10 mouse cellular contexts compared by ENCODE assay signal in genomic region chr14:75229834-75230233, GRCm38 (mm10). TPM values are rescaled to one million over a fixed set of nuclear protein-coding genes. Genes with fewer than 3 reads are reported as not detected.
DNase-seq lines count a peak whose midpoint lies in the region; ATAC-seq and TF ChIP-seq lines count a peak whose summit lies in the region.
"Had no signal": no experiment of that assay in that cellular context is flagged by ENCODE, and none has a peak within 500 bp of the region (broad histone marks: within the 10 kb centered on the region; RNA-seq: fewer than 3 reads in every experiment).

No protein-coding gene starts in this region.

- ATAC-seq in forebrain, embryonic 11.5 days (replicated peaks; ENCODE audit: low FRiP score), result no peak; the same call in 1 of the 2 replicates
- no peak for ATAC-seq in forebrain, embryonic 16.5 days
- no peak for ATAC-seq in neural tube, embryonic 15.5 days (ENCODE audit: low FRiP score)
- ATAC-seq in intestine, postnatal 0 days, result no peak
- peak; percentile 37 for ATAC-seq in megakaryocyte, adult 5-6 weeks (ENCODE audit: poor library complexity, severe bottlenecking)

- peak; percentile 59 for DNase-seq in forebrain, embryonic 11.5 days (ENCODE audit: low spot score)
- DNase-seq in neural tube, embryonic 10.5 days (ENCODE audit: extremely low spot score, low spot score), result peak; percentile 26
- DNase-seq in cerebellum, adult 9-10 months, result peak; percentile 51
- DNase-seq in thymus, postnatal 4 days, result peak; percentile 26

- no peak overlapping the region for H3K4me2 ChIP-seq in forebrain, embryonic 11.5 days (ENCODE audit: low read depth, low read length, severe bottlenecking)
- H3K4me2 ChIP-seq in forebrain, embryonic 16.5 days (ENCODE audit: low read length), result no peak overlapping the region
- H3K4me2 ChIP-seq in neural tube, embryonic 15.5 days, result no peak overlapping the region
- H3K4me2 ChIP-seq in intestine, postnatal 0 days (replicated peaks; ENCODE audit: low read depth), result no peak overlapping the region
- H3K4me2 ChIP-seq: hindbrain, embryonic 15.5 days; midbrain, embryonic 12.5 days had no signal

- peak; percentile 76 for TF ChIP-seq CTCF in intestine, postnatal 0 days (IDR thresholded peaks at IDR 0.05; ENCODE audit: low read depth)

- H3K27me3 ChIP-seq in forebrain, embryonic 11.5 days (ENCODE audit: control insufficient read depth, insufficient read depth, low read length), result no peaks in the 10 kb centered on the region
- no peaks in the 10 kb centered on the region for H3K27me3 ChIP-seq in forebrain, embryonic 16.5 days (replicated peaks; ENCODE audit: control insufficient read depth, insufficient read depth, low read length)
- H3K27me3 ChIP-seq in neural tube, embryonic 15.5 days (replicated peaks), result no peaks in the 10 kb centered on the region
- no peaks in the 10 kb centered on the region for H3K27me3 ChIP-seq in intestine, postnatal 0 days (replicated peaks; ENCODE audit: control insufficient read depth, insufficient read depth, low read length)

- WGBS in forebrain, embryonic 11.5 days, result 62% methylated on average over 2 of the region's 2 CpGs
- 65% methylated on average over 2 of the region's 2 CpGs for WGBS in forebrain, embryonic 16.5 days
- 75% methylated on average over 2 of the region's 2 CpGs for WGBS in neural tube, embryonic 15.5 days
- 59% methylated on average over 2 of the region's 2 CpGs for WGBS in intestine, postnatal 0 days

- H3K27ac ChIP-seq in forebrain, embryonic 11.5 days (ENCODE audit: low read depth, low read length), result no peak overlapping the region
- H3K27ac ChIP-seq in forebrain, embryonic 16.5 days (ENCODE audit: low read length), result no peak overlapping the region
- H3K27ac ChIP-seq in neural tube, embryonic 15.5 days (replicated peaks), result no peak overlapping the region
- no peak overlapping the region for H3K27ac ChIP-seq in intestine, postnatal 0 days (ENCODE audit: low read depth, low read length)
- H3K27ac ChIP-seq: hindbrain, embryonic 15.5 days; midbrain, embryonic 12.5 days had no signal

- no peak overlapping the region for H3K4me3 ChIP-seq in forebrain, embryonic 11.5 days (ENCODE audit: low read depth, low read length)
- no peak overlapping the region for H3K4me3 ChIP-seq in forebrain, embryonic 16.5 days (replicated peaks; ENCODE audit: low read length)
- H3K4me3 ChIP-seq in neural tube, embryonic 15.5 days (replicated peaks), result no peak overlapping the region
- no peak overlapping the region for H3K4me3 ChIP-seq in intestine, postnatal 0 days (ENCODE audit: low read depth, low read length)
- H3K4me3 ChIP-seq: hindbrain, embryonic 15.5 days; midbrain, embryonic 12.5 days had no signal

- H3K4me1 ChIP-seq in forebrain, embryonic 11.5 days (replicated peaks; ENCODE audit: control insufficient read depth, insufficient read depth, low read length), result peaks cover 3% of the 10 kb centered on the region; the same call in 1 of the 2 replicates
- H3K4me1 ChIP-seq in forebrain, embryonic 16.5 days (replicated peaks; ENCODE audit: control insufficient read depth, insufficient read depth, low read length), result peaks cover 4% of the 10 kb centered on the region
- no peaks in the 10 kb centered on the region for H3K4me1 ChIP-seq in neural tube, embryonic 15.5 days
- H3K4me1 ChIP-seq in intestine, postnatal 0 days (replicated peaks; ENCODE audit: control insufficient read depth, insufficient read depth, low read length), result no peaks in the 10 kb centered on the region
- H3K4me1 ChIP-seq: hindbrain, embryonic 15.5 days had no signal

- no peaks in the 10 kb centered on the region for H3K9me3 ChIP-seq in forebrain, embryonic 11.5 days (ENCODE audit: control insufficient read depth, low read length)
- no peaks in the 10 kb centered on the region for H3K9me3 ChIP-seq in forebrain, embryonic 16.5 days (ENCODE audit: control insufficient read depth, low read length)
- no peaks in the 10 kb centered on the region for H3K9me3 ChIP-seq in neural tube, embryonic 15.5 days (replicated peaks)
- no peaks in the 10 kb centered on the region for H3K9me3 ChIP-seq in intestine, postnatal 0 days (ENCODE audit: control insufficient read depth)
- H3K9me3 ChIP-seq: hindbrain, embryonic 15.5 days; midbrain, embryonic 12.5 days had no signal

- no peak overlapping the region for H3K9ac ChIP-seq in forebrain, embryonic 11.5 days (ENCODE audit: low read length)
- no peak overlapping the region for H3K9ac ChIP-seq in forebrain, embryonic 16.5 days (replicated peaks; ENCODE audit: low read depth, low read length)
- no peak overlapping the region for H3K9ac ChIP-seq in neural tube, embryonic 15.5 days (replicated peaks)
- no peak overlapping the region for H3K9ac ChIP-seq in intestine, postnatal 0 days (ENCODE audit: low read depth, low read length)
- H3K9ac ChIP-seq: hindbrain, embryonic 15.5 days; midbrain, embryonic 12.5 days had no signal

- H3K36me3 ChIP-seq in forebrain, embryonic 11.5 days (ENCODE audit: control insufficient read depth, insufficient read depth, low read length), result no peaks in the 10 kb centered on the region
- H3K36me3 ChIP-seq in forebrain, embryonic 16.5 days (ENCODE audit: control insufficient read depth, insufficient read depth), result no peaks in the 10 kb centered on the region
- no peaks in the 10 kb centered on the region for H3K36me3 ChIP-seq in neural tube, embryonic 15.5 days
- H3K36me3 ChIP-seq in intestine, postnatal 0 days (ENCODE audit: control insufficient read depth, insufficient read depth), result peaks cover 20% of the 10 kb centered on the region
- H3K36me3 ChIP-seq: hindbrain, embryonic 15.5 days; midbrain, embryonic 12.5 days had no signal

RNA-seq across cellular contexts. Expression of gene Cpb2, which starts 12.3 kb away (rescaled TPM):
- polyA plus RNA-seq in forebrain, embryonic 11.5 days (2014; fragmentation: Nextera tagmentation; extraction: Ambion mirVana), result not detected in 2 replicates
- not detected in 2 replicates for polyA plus RNA-seq in forebrain, embryonic 16.5 days (2015; fragmentation: Nextera tagmentation; extraction: Ambion mirVana)
- polyA plus RNA-seq in neural tube, embryonic 15.5 days (2015; fragmentation: Nextera tagmentation; extraction: Ambion mirVana), result 0.23 TPM in 1 of 2 replicates, not detected in the other
- polyA plus RNA-seq in intestine, postnatal 0 days (2015; fragmentation: Nextera tagmentation; extraction: Ambion mirVana), result 1.6 and 1.9 TPM in 2 replicates
- total RNA-seq in megakaryocyte, adult 5-6 weeks (2015), result not detected in 2 replicates
- total RNA-seq in megakaryocyte, adult 5-6 weeks (2017), result not detected in 2 replicates
- polyA plus RNA-seq: hindbrain, embryonic 15.5 days; midbrain, embryonic 12.5 days had no signal

RNA-seq across cellular contexts. Expression of gene Zc3h13, which starts 54.3 kb away (rescaled TPM):
- polyA plus RNA-seq in forebrain, embryonic 11.5 days (2014; fragmentation: Nextera tagmentation; extraction: Ambion mirVana), result 35.3 and 40.6 TPM in 2 replicates
- polyA plus RNA-seq in forebrain, embryonic 16.5 days (2015; fragmentation: Nextera tagmentation; extraction: Ambion mirVana), result 53.4 and 54.7 TPM in 2 replicates
- 41.0 and 43.6 TPM in 2 replicates for polyA plus RNA-seq in neural tube, embryonic 15.5 days (2015; fragmentation: Nextera tagmentation; extraction: Ambion mirVana)
- polyA plus RNA-seq in intestine, postnatal 0 days (2015; fragmentation: Nextera tagmentation; extraction: Ambion mirVana), result 18.7 and 18.9 TPM in 2 replicates
- 15.2 and 17.8 TPM in 2 replicates for total RNA-seq in megakaryocyte, adult 5-6 weeks (2015)
- 16.4 and 19.1 TPM in 2 replicates for total RNA-seq in megakaryocyte, adult 5-6 weeks (2017)
